Mouse (Mus musculus): ENCODE measurements around the gene Sspo. TPM values are rescaled to one million over a fixed set of nuclear protein-coding genes. Genes with fewer than 3 reads are reported as not detected.

The Sspo gene
- polyA plus RNA-seq, 1 experiment from 2014 or later, result 0.14 TPM

DNA sequence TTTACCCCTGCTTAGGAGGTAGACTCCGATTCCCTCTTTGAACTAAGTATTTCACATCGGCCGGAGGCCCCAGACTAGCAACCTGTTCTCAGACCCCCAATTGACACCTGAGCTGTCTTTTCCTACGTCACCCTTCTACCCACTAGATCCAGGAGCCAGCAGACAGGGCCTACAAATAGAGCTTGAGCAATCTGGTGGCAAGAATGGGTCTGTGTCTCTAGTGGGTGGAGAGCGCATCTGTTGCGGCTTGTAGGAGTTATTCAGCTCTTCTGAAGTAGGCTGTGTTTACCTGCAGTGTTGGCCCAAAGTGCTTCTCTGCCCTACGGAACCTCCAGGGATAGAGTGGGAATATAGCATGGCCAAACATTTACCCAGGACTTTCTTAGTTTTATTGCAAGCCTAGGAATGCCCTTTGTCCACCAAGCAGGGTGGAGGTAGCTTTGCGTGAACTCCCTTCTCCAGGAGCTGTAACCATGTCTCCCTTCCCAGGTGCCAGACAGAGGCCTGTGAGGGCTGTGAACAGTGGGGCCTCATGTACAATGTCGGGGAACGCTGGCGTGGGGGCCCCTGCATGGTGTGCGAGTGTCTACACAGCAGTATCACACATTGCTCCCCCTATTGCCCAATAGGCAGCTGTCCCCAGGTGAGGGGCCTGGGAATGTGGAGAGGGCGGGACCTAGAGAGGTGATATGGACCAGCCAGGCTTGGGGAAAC is 17.1 kb downstream of the Sspo start:
- Histone ChIP-seq H3K27ac (ENCODE audit: low read length) (no peak overlapping the region), H3K4me1 (replicated peaks; ENCODE audit: control insufficient read depth, insufficient read depth, low read length) (no peaks in the 10 kb centered on the region), H3K4me3 (ENCODE audit: low read length) (no peak overlapping the region), H3K9me3 (ENCODE audit: control insufficient read depth, low read length) (no peaks in the 10 kb centered on the region), H3K4me2 (ENCODE audit: low read depth, low read length) (no peak overlapping the region), H3K27me3 (ENCODE audit: control insufficient read depth, insufficient read depth, low read depth, low read length) (no peaks in the 10 kb centered on the region), H3K9ac (ENCODE audit: low read length) (no peak overlapping the region), H3K36me3 (ENCODE audit: control insufficient read depth, insufficient read depth, low read length) (no peaks in the 10 kb centered on the region)
- ATAC-seq (ENCODE audit: low read depth), result no peak
- WGBS, result 79% methylated on average over 13 of the region's 13 CpGs

DNA sequence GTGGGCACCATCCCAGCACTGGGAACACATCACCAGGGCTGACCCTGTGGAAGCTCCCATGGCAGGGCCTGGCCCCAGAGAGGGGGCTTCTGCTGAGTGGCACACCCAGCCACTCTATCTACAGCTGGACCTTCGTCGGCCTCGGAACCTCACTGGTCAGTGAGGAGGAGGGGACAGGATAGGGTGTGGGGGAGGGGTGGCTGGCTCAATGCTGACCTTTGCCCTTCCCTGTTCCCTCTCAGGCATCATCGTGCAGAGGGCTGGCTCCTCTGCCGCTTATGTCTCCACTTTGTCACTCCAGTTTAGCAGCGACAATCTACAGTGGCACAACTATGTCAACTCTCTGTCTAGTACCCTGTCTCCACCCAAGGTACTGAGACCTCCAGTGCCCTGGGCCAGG is 18.7 kb downstream of the Sspo start:
- no peak for ATAC-seq (ENCODE audit: low read depth)
- H3K4me3 ChIP-seq (ENCODE audit: low read length), result no peak overlapping the region

DNA sequence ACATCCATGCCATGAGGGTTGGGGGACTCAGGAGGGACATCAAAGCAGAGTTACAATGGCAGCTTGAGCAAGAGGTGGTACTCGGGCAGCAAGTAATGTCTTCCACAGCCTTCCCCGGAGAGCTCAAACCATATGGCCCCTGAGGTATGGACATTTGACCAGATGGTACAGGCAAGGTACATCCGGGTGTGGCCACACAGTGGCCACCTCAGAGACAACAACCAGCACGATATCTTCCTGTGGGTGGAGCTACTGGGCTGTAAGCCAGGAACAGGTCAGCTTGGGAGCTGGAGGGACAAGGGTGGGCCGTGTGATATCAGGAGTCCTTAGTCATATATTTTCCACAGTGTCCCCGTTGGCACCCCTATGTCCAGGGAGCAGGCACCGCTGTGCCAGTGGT is 19.5 kb downstream of the Sspo start:
- H3K27ac ChIP-seq (ENCODE audit: low read length), result no peak overlapping the region
- no peaks in the 10 kb centered on the region for H3K36me3 ChIP-seq (ENCODE audit: control insufficient read depth, insufficient read depth, low read length)
- H3K4me2 ChIP-seq (ENCODE audit: low read depth, low read length), result no peak overlapping the region
- no peaks in the 10 kb centered on the region for H3K27me3 ChIP-seq (ENCODE audit: control insufficient read depth, insufficient read depth, low read depth, low read length)
- no peak for ATAC-seq (ENCODE audit: low read depth)
- WGBS, result 73% methylated on average over 7 of the region's 7 CpGs
- no peaks in the 10 kb centered on the region for H3K4me1 ChIP-seq (replicated peaks; ENCODE audit: control insufficient read depth, insufficient read depth, low read length)
- H3K4me3 ChIP-seq (ENCODE audit: low read length), result no peak overlapping the region
- no peaks in the 10 kb centered on the region for H3K9me3 ChIP-seq (ENCODE audit: control insufficient read depth, low read length)
- no peak overlapping the region for H3K9ac ChIP-seq (ENCODE audit: low read length)

More for the DNA sequence above, 18.7 kb downstream of the Sspo start:
- H3K27me3 ChIP-seq (ENCODE audit: control insufficient read depth, insufficient read depth, low read depth, low read length), result no peaks in the 10 kb centered on the region
- whole genome bisulfite sequencing, result 16% methylated on average over 6 of the region's 6 CpGs
- H3K9ac ChIP-seq (ENCODE audit: low read length), result no peak overlapping the region
- H3K36me3 ChIP-seq (ENCODE audit: control insufficient read depth, insufficient read depth, low read length), result no peaks in the 10 kb centered on the region
- H3K4me1 ChIP-seq (replicated peaks; ENCODE audit: control insufficient read depth, insufficient read depth, low read length), result no peaks in the 10 kb centered on the region
- H3K4me2 ChIP-seq (ENCODE audit: low read depth, low read length), result no peak overlapping the region
- H3K27ac ChIP-seq (ENCODE audit: low read length), result no peak overlapping the region
- H3K9me3 ChIP-seq (ENCODE audit: control insufficient read depth, low read length), result no peaks in the 10 kb centered on the region

DNA sequence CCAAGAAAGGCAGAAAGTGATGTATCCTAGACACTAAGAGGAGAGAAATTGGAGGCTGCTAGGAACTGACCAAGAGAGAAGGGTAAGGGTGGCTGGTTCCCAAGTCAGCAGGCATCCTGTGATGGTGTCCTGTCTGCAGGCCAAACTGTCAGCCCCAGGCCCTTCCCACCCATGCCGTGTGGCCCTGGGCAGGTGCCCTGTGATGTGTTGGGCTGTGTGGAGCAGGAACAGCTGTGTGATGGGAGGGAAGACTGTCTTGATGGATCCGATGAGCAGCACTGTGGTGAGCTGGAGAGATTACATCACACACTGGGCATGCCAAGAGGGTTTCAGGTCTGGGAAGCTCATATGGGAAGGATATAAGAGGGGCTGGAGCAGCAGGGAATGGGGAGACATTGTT is 22.7 kb downstream of the Sspo start:
- Histone ChIP-seq H3K9me3 (ENCODE audit: control insufficient read depth, low read length) (no peaks in the 10 kb centered on the region), H3K27me3 (ENCODE audit: control insufficient read depth, insufficient read depth, low read depth, low read length) (no peaks in the 10 kb centered on the region), H3K27ac (ENCODE audit: low read length) (no peak overlapping the region), H3K4me1 (replicated peaks; ENCODE audit: control insufficient read depth, insufficient read depth, low read length) (no peaks in the 10 kb centered on the region), H3K4me3 (ENCODE audit: low read length) (no peak overlapping the region), H3K9ac (ENCODE audit: low read length) (no peak overlapping the region), H3K36me3 (ENCODE audit: control insufficient read depth, insufficient read depth, low read length) (no peaks in the 10 kb centered on the region), H3K4me2 (ENCODE audit: low read depth, low read length) (no peak overlapping the region)
- 53% methylated on average over 2 of the region's 2 CpGs for WGBS
- ATAC-seq (ENCODE audit: low read depth), result no peak

DNA sequence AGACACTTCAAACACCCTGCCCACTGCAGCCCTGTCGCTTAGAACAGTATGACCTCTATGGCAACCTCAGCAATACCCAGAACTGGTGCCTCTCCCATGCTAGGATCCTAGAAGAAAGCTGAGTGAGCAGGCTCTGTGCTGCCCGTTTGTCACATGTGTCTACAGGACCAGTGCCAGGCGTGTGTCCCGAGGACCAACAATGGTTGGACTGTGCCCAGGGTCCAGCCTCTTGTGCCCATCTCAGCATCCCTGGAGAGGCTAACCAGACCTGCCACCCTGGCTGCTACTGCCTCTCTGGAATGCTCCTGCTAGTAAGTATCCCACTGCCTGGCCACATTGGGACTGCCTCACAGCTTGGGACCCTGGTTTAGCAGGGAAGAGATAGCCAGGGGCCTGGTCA is 30.4 kb downstream of the Sspo start:
- 80% methylated on average over 4 of the region's 4 CpGs for WGBS
- no peaks in the 10 kb centered on the region for H3K36me3 ChIP-seq (ENCODE audit: control insufficient read depth, insufficient read depth, low read length)
- H3K27ac ChIP-seq (ENCODE audit: low read length), result no peak overlapping the region

DNA sequence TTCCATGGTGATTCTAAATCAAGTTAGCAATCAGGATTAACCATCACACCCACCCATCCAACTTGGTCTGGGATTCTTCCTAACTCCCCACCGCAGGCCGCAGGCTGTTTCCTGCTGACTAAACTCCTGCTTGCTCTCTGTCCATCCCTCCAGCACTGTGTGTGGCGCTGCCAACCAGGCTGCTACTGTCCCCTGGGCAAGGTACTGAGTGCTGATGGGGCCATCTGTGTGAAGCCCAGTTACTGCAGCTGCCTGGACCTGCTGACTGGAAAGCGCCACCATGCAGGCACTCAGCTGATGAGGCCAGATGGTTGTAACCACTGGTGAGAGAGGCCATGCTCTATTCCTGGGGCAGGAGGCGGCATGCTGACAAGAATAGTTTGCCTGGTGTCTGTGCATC is 34.5 kb downstream of the Sspo start:
- WGBS, result 75% methylated on average over 5 of the region's 5 CpGs
- no peak for ATAC-seq (ENCODE audit: low read depth)
- H3K27ac ChIP-seq (ENCODE audit: low read length), result no peak overlapping the region

More for the DNA sequence above, 30.4 kb downstream of the Sspo start:
- no peaks in the 10 kb centered on the region for H3K9me3 ChIP-seq (ENCODE audit: control insufficient read depth, low read length)
- H3K9ac ChIP-seq (ENCODE audit: low read length), result no peak overlapping the region
- no peaks in the 10 kb centered on the region for H3K27me3 ChIP-seq (ENCODE audit: control insufficient read depth, insufficient read depth, low read depth, low read length)
- no peak for ATAC-seq (ENCODE audit: low read depth)
- no peaks in the 10 kb centered on the region for H3K4me1 ChIP-seq (replicated peaks; ENCODE audit: control insufficient read depth, insufficient read depth, low read length)
- H3K4me2 ChIP-seq (ENCODE audit: low read depth, low read length), result no peak overlapping the region
- H3K4me3 ChIP-seq (ENCODE audit: low read length), result no peak overlapping the region

DNA sequence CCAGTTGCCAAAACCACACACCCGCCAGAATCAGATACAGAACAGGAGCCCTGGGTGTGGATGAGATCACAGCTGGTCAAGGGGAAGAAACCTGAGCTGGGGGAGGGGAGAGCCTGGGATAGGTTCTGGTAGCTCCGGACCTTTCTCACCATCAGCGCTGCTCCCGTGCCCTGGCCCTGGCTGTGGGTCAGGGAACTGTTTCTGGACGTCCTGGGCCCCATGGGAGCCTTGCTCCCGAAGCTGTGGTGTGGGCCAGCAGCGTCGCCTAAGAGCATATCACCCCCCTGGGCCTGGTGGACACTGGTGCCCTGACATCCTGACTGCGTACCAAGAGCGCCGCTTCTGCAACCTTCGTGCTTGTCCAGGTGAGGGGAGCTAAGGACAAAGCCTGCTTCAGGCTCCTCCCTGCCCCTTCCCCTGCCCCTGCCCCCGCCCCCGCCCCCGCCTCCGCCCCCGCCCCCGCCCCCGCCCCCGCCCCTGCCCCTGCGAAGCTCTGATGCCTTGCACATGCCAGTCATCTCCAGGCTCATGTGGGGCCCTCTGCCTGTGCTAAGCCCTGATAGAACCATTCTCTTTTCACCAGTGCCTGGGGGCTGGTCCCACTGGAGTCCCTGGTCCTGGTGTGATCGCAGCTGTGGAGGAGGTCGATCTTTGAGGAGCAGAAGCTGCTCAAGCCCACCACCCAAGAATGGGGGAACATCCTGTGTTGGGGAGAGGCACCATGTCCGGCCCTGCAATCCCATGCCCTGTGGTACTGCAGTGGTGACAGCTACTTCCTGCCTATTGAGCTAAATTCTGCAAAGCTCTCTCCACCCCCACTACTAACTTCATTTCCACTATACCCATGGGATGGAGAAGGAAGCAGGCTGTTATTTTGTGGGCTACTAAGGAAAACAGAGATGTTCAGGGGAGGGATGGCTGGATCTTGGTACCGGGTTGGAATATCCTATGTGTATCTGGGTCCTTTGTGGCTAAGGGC is 40.0 kb downstream of the Sspo start:
- 14% methylated on average over 16 of the region's 25 CpGs for WGBS
- Histone ChIP-seq H3K9ac (ENCODE audit: low read length) (peak overlapping the region; percentile 54), H3K27ac (ENCODE audit: low read length) (no peak overlapping the region), H3K4me1 (replicated peaks; ENCODE audit: control insufficient read depth, insufficient read depth, low read length) (peaks cover 7% of the 10 kb centered on the region; the same call in 1 of the 2 replicates), H3K9me3 (ENCODE audit: control insufficient read depth, low read length) (no peaks in the 10 kb centered on the region), H3K4me3 (ENCODE audit: low read length) (peak overlapping the region; percentile 21), H3K27me3 (ENCODE audit: control insufficient read depth, insufficient read depth, low read depth, low read length) (no peaks in the 10 kb centered on the region; the same call in 1 of the 2 replicates), H3K4me2 (ENCODE audit: low read depth, low read length) (peak overlapping the region; percentile 51), H3K36me3 (ENCODE audit: control insufficient read depth, insufficient read depth, low read length) (no peaks in the 10 kb centered on the region)
- ATAC-seq (ENCODE audit: low read depth), result peak; percentile 65

More for the DNA sequence above, 34.5 kb downstream of the Sspo start:
- H3K4me3 ChIP-seq (ENCODE audit: low read length), result no peak overlapping the region
- H3K9me3 ChIP-seq (ENCODE audit: control insufficient read depth, low read length), result no peaks in the 10 kb centered on the region
- no peaks in the 10 kb centered on the region for H3K4me1 ChIP-seq (replicated peaks; ENCODE audit: control insufficient read depth, insufficient read depth, low read length)
- H3K27me3 ChIP-seq (ENCODE audit: control insufficient read depth, insufficient read depth, low read depth, low read length), result no peaks in the 10 kb centered on the region; the same call in 1 of the 2 replicates
- no peak overlapping the region for H3K4me2 ChIP-seq (ENCODE audit: low read depth, low read length)
- no peak overlapping the region for H3K9ac ChIP-seq (ENCODE audit: low read length)
- H3K36me3 ChIP-seq (ENCODE audit: control insufficient read depth, insufficient read depth, low read length), result no peaks in the 10 kb centered on the region

DNA sequence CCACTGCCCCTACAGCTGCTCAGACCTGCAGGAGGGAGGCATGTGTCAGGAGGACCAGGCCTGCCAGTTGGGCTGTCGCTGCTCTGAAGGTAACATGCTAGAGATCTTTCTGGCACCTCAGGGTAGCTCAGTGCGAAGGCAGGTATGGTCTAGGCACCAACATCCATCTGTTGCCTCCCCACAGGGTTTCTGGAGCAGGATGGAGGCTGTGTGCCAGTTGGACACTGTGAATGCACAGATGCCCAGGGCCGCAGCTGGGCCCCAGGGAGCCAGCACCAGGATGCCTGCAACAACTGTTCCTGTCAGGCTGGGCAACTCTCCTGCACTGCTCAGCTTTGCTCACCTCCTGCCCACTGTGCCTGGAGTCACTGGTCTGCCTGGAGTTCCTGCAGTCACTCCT is 41.7 kb downstream of the Sspo start:
- Histone ChIP-seq H3K36me3 (ENCODE audit: control insufficient read depth, insufficient read depth, low read length) (no peaks in the 10 kb centered on the region), H3K4me2 (ENCODE audit: low read depth, low read length) (no peak overlapping the region), H3K27ac (ENCODE audit: low read length) (no peak overlapping the region), H3K27me3 (ENCODE audit: control insufficient read depth, insufficient read depth, low read depth, low read length) (no peaks in the 10 kb centered on the region; the same call in 1 of the 2 replicates), H3K9ac (ENCODE audit: low read length) (no peak overlapping the region), H3K4me1 (replicated peaks; ENCODE audit: control insufficient read depth, insufficient read depth, low read length) (peaks cover 7% of the 10 kb centered on the region; the same call in 1 of the 2 replicates), H3K4me3 (ENCODE audit: low read length) (no peak overlapping the region), H3K9me3 (ENCODE audit: control insufficient read depth, low read length) (no peaks in the 10 kb centered on the region)
- WGBS, result 89% methylated on average over 3 of the region's 3 CpGs
- no peak for ATAC-seq (ENCODE audit: low read depth)

DNA sequence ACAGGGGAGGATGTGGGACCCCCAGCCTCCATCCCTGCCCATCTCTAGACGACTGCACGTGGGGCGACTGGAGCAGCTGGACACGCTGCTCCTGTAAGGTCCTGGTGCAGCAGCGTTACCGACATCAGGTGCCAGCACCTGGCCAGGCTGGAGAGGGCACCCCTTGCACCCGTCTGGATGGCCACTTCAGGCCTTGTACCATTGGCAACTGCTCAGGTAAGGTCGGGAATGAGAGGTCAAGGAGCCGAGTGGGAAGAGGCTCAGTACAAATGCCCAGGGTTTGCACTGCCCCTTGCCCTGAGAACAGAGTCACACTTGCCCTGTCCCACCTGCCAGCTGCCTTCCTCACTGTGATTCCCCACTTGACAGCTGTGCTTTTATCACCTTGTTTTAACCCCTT is 43.3 kb downstream of the Sspo start:
- H3K4me3 ChIP-seq (ENCODE audit: low read length), result no peak overlapping the region
- H3K4me2 ChIP-seq (ENCODE audit: low read depth, low read length), result no peak overlapping the region
- no peak overlapping the region for H3K9ac ChIP-seq (ENCODE audit: low read length)
- no peak for ATAC-seq (ENCODE audit: low read depth)
- peaks cover 7% of the 10 kb centered on the region; the same call in 1 of the 2 replicates for H3K4me1 ChIP-seq (replicated peaks; ENCODE audit: control insufficient read depth, insufficient read depth, low read length)
- no peak overlapping the region for H3K27ac ChIP-seq (ENCODE audit: low read length)
- H3K36me3 ChIP-seq (ENCODE audit: control insufficient read depth, insufficient read depth, low read length), result no peaks in the 10 kb centered on the region
- H3K27me3 ChIP-seq (ENCODE audit: control insufficient read depth, insufficient read depth, low read depth, low read length), result no peaks in the 10 kb centered on the region; the same call in 1 of the 2 replicates
- 46% methylated on average over 9 of the region's 9 CpGs for WGBS
- H3K9me3 ChIP-seq (ENCODE audit: control insufficient read depth, low read length), result no peaks in the 10 kb centered on the region

Measured in lung, embryonic 16.5 days (tissue).